Mouse (Mus musculus) C2C12 (cell line): ENCODE data around the gene Hist4h4.

Experiments
- CTCF ChIP-seq: IDR thresholded peaks from one replicate; pipeline ENCODE4 v1.5.1; 2011; ENCODE audit not compliant: control insufficient read depth, insufficient read depth, insufficient read length
- FOSL1 ChIP-seq: IDR thresholded peaks from one replicate; pipeline ENCODE4 v1.8.0; 2011; ENCODE audit warnings: mild to moderate bottlenecking, low read length; ENCODE audit not compliant: poor library complexity, insufficient read depth, severe bottlenecking
- MYOD1 ChIP-seq: IDR thresholded peaks from one replicate; pipeline ENCODE4 v1.6.1; 2011; ENCODE audit warnings: low read depth; ENCODE audit not compliant: control insufficient read depth, insufficient read length
- MYOG ChIP-seq: IDR thresholded peaks from one replicate; pipeline ENCODE4 v1.6.1; 2011; ENCODE audit not compliant: control insufficient read depth, insufficient read length; ENCODE audit errors: extremely low read depth
- USF1 ChIP-seq: IDR thresholded peaks from one replicate; pipeline ENCODE4 v1.6.1; 2011; ENCODE audit warnings: low read depth, mild to moderate bottlenecking, control low read depth, moderate library complexity

DNA sequence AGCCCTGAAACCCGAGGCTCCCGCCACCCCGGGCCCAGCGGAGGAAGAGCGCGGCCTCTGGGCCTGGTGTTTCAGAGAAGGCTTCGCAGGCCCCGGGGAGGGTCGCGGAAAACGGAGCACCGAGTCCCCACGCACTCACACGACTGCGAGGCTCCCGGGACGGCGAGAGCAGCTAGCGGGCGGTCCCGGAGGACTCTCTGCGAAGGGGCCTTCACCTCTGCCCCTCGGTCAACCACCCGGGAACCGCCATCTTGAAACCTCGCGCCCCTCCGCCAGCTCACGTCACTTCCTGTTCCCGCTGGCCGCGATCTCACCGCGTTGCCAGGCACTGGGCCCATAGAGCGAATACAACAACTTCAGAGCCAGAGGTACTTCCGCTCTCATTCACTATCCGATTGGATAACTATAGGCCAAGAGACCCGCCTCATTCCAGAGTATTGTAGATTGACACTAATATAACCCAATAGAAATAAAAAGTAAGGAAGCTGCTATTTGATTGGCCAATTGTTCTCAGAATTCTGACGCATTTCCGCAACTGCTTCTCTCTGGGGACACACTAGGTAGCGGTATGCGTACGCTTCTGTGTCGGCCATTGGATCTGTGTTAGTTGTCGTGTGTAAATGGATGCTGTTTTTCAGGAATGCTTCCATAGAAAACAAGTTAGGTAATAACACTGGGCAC, 23.8 kb upstream of the Hist4h4 start, which contains the start of gene Wbp11:
- TF ChIP-seq CTCF: no peak
- no peak for TF ChIP-seq USF1
- TF ChIP-seq MYOG: no peak
- TF ChIP-seq MYOD1: no peak
- no peak for TF ChIP-seq FOSL1
